In genomic region chr6:24100705-24101104, GRCm38 (mm10) we compare ENCODE assay signal across 20 mouse cellular contexts.
DNase-seq lines count a peak whose midpoint lies in the region; ATAC-seq and TF ChIP-seq lines count a peak whose summit lies in the region.
"Had no signal": no experiment of that assay in that cellular context is flagged by ENCODE, and none has a peak within 500 bp of the region (broad histone marks: within the 10 kb centered on the region; RNA-seq: fewer than 3 reads in every experiment).

No protein-coding gene starts in this region.

- TF ChIP-seq POLR2A in liver, adult 2 months (IDR thresholded peaks at IDR 0.05; ENCODE audit: extremely low read depth, insufficient read depth, low read length), result no peak

- no peak for TF ChIP-seq CTCF in liver, adult 2 months (IDR thresholded peaks at IDR 0.05; ENCODE audit: low read depth, low read length)

- H3K27me3 ChIP-seq in forebrain, embryonic 14.5 days (replicated peaks; ENCODE audit: control insufficient read depth, insufficient read depth, low read length), result no peaks in the 10 kb centered on the region
- H3K27me3 ChIP-seq in forebrain, embryonic 13.5 days, result no peaks in the 10 kb centered on the region
- H3K27me3 ChIP-seq in liver, adult 2 months (ENCODE audit: control insufficient read depth, insufficient read depth, low read length), result no peaks in the 10 kb centered on the region
- no peaks in the 10 kb centered on the region for H3K27me3 ChIP-seq in liver, embryonic 12.5 days (replicated peaks)
- H3K27me3 ChIP-seq: forebrain, embryonic 12.5 days; limb, embryonic 13.5 days had no signal

- peak; percentile 21; the same call in 1 of the 2 replicates for ATAC-seq in forebrain, embryonic 14.5 days
- no peak for ATAC-seq in forebrain, embryonic 13.5 days
- ATAC-seq in liver, embryonic 12.5 days, result no peak
- ATAC-seq: inflammation-experienced regulatory T-cells, adult 6 months had no signal

- peaks cover 2% of the 10 kb centered on the region; the same call in 1 of the 2 replicates for H3K4me1 ChIP-seq in forebrain, embryonic 14.5 days (ENCODE audit: control insufficient read depth, insufficient read depth, low read length)
- H3K4me1 ChIP-seq in forebrain, embryonic 13.5 days, result peaks cover 2% of the 10 kb centered on the region
- no peaks in the 10 kb centered on the region for H3K4me1 ChIP-seq in liver, adult 2 months (ENCODE audit: control insufficient read depth, insufficient read depth, low read length)
- H3K4me1 ChIP-seq in liver, embryonic 12.5 days, result no peaks in the 10 kb centered on the region
- H3K4me1 ChIP-seq: limb, embryonic 13.5 days had no signal

- no peak overlapping the region for H3K9ac ChIP-seq in forebrain, embryonic 14.5 days (ENCODE audit: low read length)
- H3K9ac ChIP-seq in forebrain, embryonic 13.5 days, result no peak overlapping the region
- no peak overlapping the region for H3K9ac ChIP-seq in liver, adult 2 months (ENCODE audit: low read depth, low read length)
- no peak overlapping the region for H3K9ac ChIP-seq in liver, embryonic 12.5 days
- H3K9ac ChIP-seq: forebrain, embryonic 12.5 days; limb, embryonic 13.5 days had no signal

- no peaks in the 10 kb centered on the region for H3K9me3 ChIP-seq in forebrain, embryonic 14.5 days (replicated peaks; ENCODE audit: control insufficient read depth, low read length)
- no peaks in the 10 kb centered on the region for H3K9me3 ChIP-seq in forebrain, embryonic 13.5 days (replicated peaks)
- no peaks in the 10 kb centered on the region for H3K9me3 ChIP-seq in liver, embryonic 12.5 days (replicated peaks)
- H3K9me3 ChIP-seq: forebrain, embryonic 12.5 days; limb, embryonic 13.5 days had no signal

- H3K36me3 ChIP-seq in forebrain, embryonic 14.5 days (ENCODE audit: control insufficient read depth, insufficient read depth, low read length), result no peaks in the 10 kb centered on the region
- H3K36me3 ChIP-seq in forebrain, embryonic 13.5 days (ENCODE audit: poor library complexity, severe bottlenecking), result no peaks in the 10 kb centered on the region
- no peaks in the 10 kb centered on the region for H3K36me3 ChIP-seq in liver, adult 2 months (ENCODE audit: control insufficient read depth, insufficient read depth, low read length)
- no peaks in the 10 kb centered on the region for H3K36me3 ChIP-seq in liver, embryonic 12.5 days
- H3K36me3 ChIP-seq: forebrain, embryonic 12.5 days; limb, embryonic 13.5 days had no signal

- H3K4me3 ChIP-seq in forebrain, embryonic 14.5 days (ENCODE audit: low read depth, low read length), result no peak overlapping the region
- H3K4me3 ChIP-seq in forebrain, embryonic 13.5 days, result no peak overlapping the region
- H3K4me3 ChIP-seq in liver, adult 2 months (ENCODE audit: insufficient read depth, low read depth, low read length), result no peak overlapping the region
- no peak overlapping the region for H3K4me3 ChIP-seq in liver, embryonic 12.5 days
- H3K4me3 ChIP-seq: forebrain, embryonic 12.5 days; gastrocnemius, adult 2 months; limb, embryonic 13.5 days had no signal

- no peak overlapping the region for H3K4me2 ChIP-seq in forebrain, embryonic 14.5 days (ENCODE audit: low read length)
- H3K4me2 ChIP-seq in forebrain, embryonic 13.5 days, result no peak overlapping the region
- H3K4me2 ChIP-seq in liver, embryonic 12.5 days, result no peak overlapping the region
- H3K4me2 ChIP-seq: forebrain, embryonic 12.5 days; limb, embryonic 13.5 days had no signal

- H3K27ac ChIP-seq in forebrain, embryonic 14.5 days (ENCODE audit: low read depth, low read length), result no peak overlapping the region
- no peak overlapping the region for H3K27ac ChIP-seq in forebrain, embryonic 13.5 days
- H3K27ac ChIP-seq in liver, adult 2 months (replicated peaks; ENCODE audit: insufficient read depth, low read depth, low read length), result no peak overlapping the region
- H3K27ac ChIP-seq in liver, embryonic 12.5 days, result no peak overlapping the region
- H3K27ac ChIP-seq: forebrain, embryonic 12.5 days; gastrocnemius, adult 2 months; limb, embryonic 13.5 days had no signal

- 46% methylated on average over 5 of the region's 5 CpGs for WGBS in forebrain, embryonic 14.5 days
- 50% methylated on average over 5 of the region's 5 CpGs for WGBS in forebrain, embryonic 13.5 days
- WGBS in liver, adult 2 months, result 62% methylated on average over 5 of the region's 5 CpGs
- 57% methylated on average over 5 of the region's 5 CpGs for WGBS in liver, embryonic 12.5 days (ENCODE audit: insufficient replicate concordance)

- DNase-seq in forebrain, embryonic 14.5 days (ENCODE audit: low spot score), result peak; percentile 37
- DNase-seq in liver, adult 2 months (ENCODE audit: extremely low read depth, low read depth, low spot score), result peak; percentile 8
- DNase-seq in cerebellum, adult 9-10 months, result peak; percentile 89
- peak; percentile 50 for DNase-seq in retina, postnatal 1 day
- no peak for DNase-seq in right cerebral cortex, postnatal 25 days
- no peak for DNase-seq in right cerebral cortex, postnatal 4 days
- DNase-seq: adrenal gland, postnatal 10 days; embryo, embryonic 11 days; gastrocnemius, adult 2 months; heart, adult 18-20 months; heart, postnatal 4 days; kidney, postnatal 10 days; layer of hippocampus, adult 9-11 months; lung, postnatal 14 days; thymus, adult 18-20 months had no signal

- H3K79me2 ChIP-seq in liver, adult 2 months (ENCODE audit: control insufficient read depth, insufficient read depth, low read length), result no peaks in the 10 kb centered on the region

Comparison
In these comparisons a context has a peak if more than half of its experiments do, and no peak if none do; other contexts are left out.
1. DNase-seq: peak in forebrain, embryonic 14.5 days (single experiment), liver, adult 2 months (single experiment), cerebellum, adult 9-10 months (single experiment) and retina, postnatal 1 day (single experiment); none in right cerebral cortex, postnatal 25 days (single experiment) and right cerebral cortex, postnatal 4 days (single experiment).